Mouse (Mus musculus) small intestine, adult 2 months (tissue): ENCODE data around the gene Fnip2. TPM values are rescaled to one million over a fixed set of nuclear protein-coding genes. Genes with fewer than 3 reads are reported as not detected.

Experiments
- H3K27ac ChIP-seq: fragments of 200-500 bp; 2 replicates; pipeline ENCODE4 v1.5.1; 2012; ENCODE audit warnings: low read depth, low read length, control low read depth, inconsistent platforms; ENCODE audit not compliant: insufficient read depth
- H3K27me3 ChIP-seq: fragments of 200-500 bp; 2 replicates; pipeline ENCODE4 v1.6.1; 2012; ENCODE audit warnings: mild to moderate bottlenecking, moderate library complexity, low read length, inconsistent platforms; ENCODE audit not compliant: control insufficient read depth, insufficient read depth
- H3K36me3 ChIP-seq: fragments of 200-500 bp; 2 replicates; pipeline ENCODE4 v1.6.1; 2012; ENCODE audit warnings: mild to moderate bottlenecking, low read length, control low read depth, inconsistent platforms; ENCODE audit not compliant: control insufficient read depth, insufficient read depth
- H3K4me1 ChIP-seq: fragments of 200-500 bp; 2 replicates; pipeline ENCODE4 v1.6.1; 2012; ENCODE audit warnings: low read length, inconsistent platforms, mixed read lengths; ENCODE audit not compliant: control insufficient read depth, insufficient read depth, insufficient read length
- H3K4me3 ChIP-seq: fragments of 200-500 bp; 2 replicates; pipeline ENCODE4 v1.5.1; 2012; ENCODE audit warnings: low read depth, mild to moderate bottlenecking, control low read depth, inconsistent platforms, low read length, moderate library complexity
- CTCF ChIP-seq: fragments of 200-500 bp; IDR thresholded peaks from 2 replicates; pipeline ENCODE4 v1.5.1; 2012; ENCODE audit warnings: low read depth, mild to moderate bottlenecking, control low read depth, inconsistent platforms, low read length, moderate library complexity, mixed read lengths; ENCODE audit not compliant: insufficient replicate concordance, insufficient read length; ENCODE audit errors: extremely low read depth
- POLR2A ChIP-seq: fragments of 200-500 bp; IDR thresholded peaks from 2 replicates; pipeline ENCODE4 v1.6.1; 2012; ENCODE audit warnings: low read depth, mild to moderate bottlenecking, control low read depth, inconsistent platforms, low read length, moderate library complexity
- WGBS: fragments of 180-500 bp; shearing (Covaris S2); methylation state at CpG from one replicate; pipeline ENCODE4 v1.1.7; 2018; 5-methylcytosine and 5-hydroxymethylcytosine counted together
- polyA plus RNA-seq: library from polyadenylated mRNA; depleted of rRNA; stranded (reverse); fragments of >200 nt; gene quantifications from 2 replicates; pipeline ENCODE4 v1.2.3, GENCODE M21; 2012

Gene Fnip2
- polyA plus RNA-seq, 1 experiment, result 1.6 TPM

GRCm38 (mm10) chr3:79433593-79433992 lies 134.0 kb downstream of the Fnip2 start:
- H3K36me3 ChIP-seq, result no peaks in the 10 kb centered on the region
- no peaks in the 10 kb centered on the region for H3K27me3 ChIP-seq
- H3K4me3 ChIP-seq, result no peak overlapping the region
- H3K4me1 ChIP-seq, result no peaks in the 10 kb centered on the region
- no peak for TF ChIP-seq CTCF
- TF ChIP-seq POLR2A, result no peak
- H3K27ac ChIP-seq, result no peak overlapping the region

GRCm38 (mm10) chr3:79425441-79425840 lies 142.2 kb downstream of the Fnip2 start:
- Histone ChIP-seq H3K4me1 (no peaks in the 10 kb centered on the region), H3K27ac (no peak overlapping the region), H3K4me3 (no peak overlapping the region), H3K36me3 (no peaks in the 10 kb centered on the region), H3K27me3 (no peaks in the 10 kb centered on the region)
- WGBS, result 83% methylated on average over 1 of the region's 1 CpGs
- TF ChIP-seq POLR2A, result no peak
- no peak for TF ChIP-seq CTCF

GRCm38 (mm10) chr3:79418921-79419320 lies 148.7 kb downstream of the Fnip2 start:
- TF ChIP-seq POLR2A (no peak), CTCF (no peak)
- H3K27me3 ChIP-seq, result no peaks in the 10 kb centered on the region
- H3K27ac ChIP-seq, result no peak overlapping the region
- H3K4me3 ChIP-seq, result no peak overlapping the region
- H3K36me3 ChIP-seq, result no peaks in the 10 kb centered on the region
- WGBS, result 87% methylated on average over 14 of the region's 14 CpGs
- H3K4me1 ChIP-seq, result no peaks in the 10 kb centered on the region

- no peaks in the 10 kb centered on the region for H3K27me3 ChIP-seq
- H3K4me3 ChIP-seq, result no peak overlapping the region
- 82% methylated on average over 4 of the region's 4 CpGs for WGBS
- TF ChIP-seq POLR2A (no peak), CTCF (no peak)
- H3K36me3 ChIP-seq, result no peaks in the 10 kb centered on the region
- H3K4me1 ChIP-seq, result no peaks in the 10 kb centered on the region
- no peak overlapping the region for H3K27ac ChIP-seq
Measured at GRCm38 (mm10) chr3:79416944-79417680, 150.5 kb downstream of the Fnip2 start.

- H3K4me1 ChIP-seq, result no peaks in the 10 kb centered on the region
- H3K36me3 ChIP-seq, result no peaks in the 10 kb centered on the region
Measured at GRCm38 (mm10) chr3:79415929-79416328, 151.7 kb downstream of the Fnip2 start.

GRCm38 (mm10) chr3:79415081-79415480 lies 152.5 kb downstream of the Fnip2 start:
- no peak overlapping the region for H3K27ac ChIP-seq
- no peak for TF ChIP-seq CTCF
- no peak for TF ChIP-seq POLR2A
- WGBS, result 75% methylated on average over 5 of the region's 5 CpGs

More at GRCm38 (mm10) chr3:79415929-79416328, 151.7 kb downstream of the Fnip2 start:
- TF ChIP-seq CTCF, result no peak
- TF ChIP-seq POLR2A, result no peak
- Histone ChIP-seq H3K27ac (no peak overlapping the region), H3K4me3 (no peak overlapping the region), H3K27me3 (no peaks in the 10 kb centered on the region)

GRCm38 (mm10) chr3:79413492-79413891 lies 154.1 kb downstream of the Fnip2 start:
- H3K4me1 ChIP-seq, result no peaks in the 10 kb centered on the region
- H3K27ac ChIP-seq, result no peak overlapping the region
- no peak for TF ChIP-seq CTCF
- no peak for TF ChIP-seq POLR2A
- no peak overlapping the region for H3K4me3 ChIP-seq
- H3K36me3 ChIP-seq, result no peaks in the 10 kb centered on the region
- WGBS, result 87% methylated on average over 1 of the region's 1 CpGs
- H3K27me3 ChIP-seq, result no peaks in the 10 kb centered on the region

More at GRCm38 (mm10) chr3:79415081-79415480, 152.5 kb downstream of the Fnip2 start:
- Histone ChIP-seq H3K36me3 (no peaks in the 10 kb centered on the region), H3K4me3 (no peak overlapping the region), H3K27me3 (no peaks in the 10 kb centered on the region), H3K4me1 (no peaks in the 10 kb centered on the region)
